Mouse (Mus musculus): ENCODE data around the gene Aox2.
A peak's percentile ranks its signal among the peaks of the same experiment; 100 is the strongest.
"Not testable (repeated sequence)": the region's sequence is repeated elsewhere in the genome, so short reads cannot be mapped to it uniquely, and the experiment has no call there.

Gene Aox2

GRCm38 (mm10) chr1:58346159-58346558 lies 68.0 kb downstream of the Aox2 start:
- no peak for DNase-seq (ENCODE audit: low read depth, low spot score)

- no peak for DNase-seq (ENCODE audit: low read depth, low spot score)
Observed at GRCm38 (mm10) chr1:58348712-58349111, 70.6 kb downstream of the Aox2 start.

- no peak for DNase-seq (ENCODE audit: low read depth, low spot score)
Observed at GRCm38 (mm10) chr1:58353238-58353893, 75.2 kb downstream of the Aox2 start.

- DNase-seq (ENCODE audit: low read depth, low spot score), result no peak
Observed at GRCm38 (mm10) chr1:58358958-58359901, 81.1 kb downstream of the Aox2 start.

GRCm38 (mm10) chr1:58362296-58362695 lies 84.2 kb downstream of the Aox2 start:
- DNase-seq (ENCODE audit: low read depth, low spot score), result no peak

GRCm38 (mm10) chr1:58364551-58364950 lies 86.4 kb downstream of the Aox2 start:
- DNase-seq (ENCODE audit: low read depth, low spot score), result no peak

GRCm38 (mm10) chr1:58365829-58366228 lies 87.7 kb downstream of the Aox2 start:
- no peak for DNase-seq (ENCODE audit: low read depth, low spot score)

- DNase-seq (ENCODE audit: low read depth, low spot score), result no peak
Observed at GRCm38 (mm10) chr1:58366737-58367471, 88.8 kb downstream of the Aox2 start.

- no peak for DNase-seq (ENCODE audit: low read depth, low spot score)
Observed at GRCm38 (mm10) chr1:58369716-58370115, 91.6 kb downstream of the Aox2 start.

GRCm38 (mm10) chr1:58374266-58374665 lies 96.1 kb downstream of the Aox2 start:
- DNase-seq (ENCODE audit: low read depth, low spot score), result not testable (repeated sequence)

GRCm38 (mm10) chr1:58375574-58376147 lies 97.5 kb downstream of the Aox2 start:
- DNase-seq (ENCODE audit: low read depth, low spot score), result no peak

GRCm38 (mm10) chr1:58382586-58383281 lies 104.6 kb downstream of the Aox2 start:
- no peak for DNase-seq (ENCODE audit: low read depth, low spot score)

- DNase-seq (ENCODE audit: low read depth, low spot score), result no peak
Observed at GRCm38 (mm10) chr1:58391421-58392267, 113.5 kb downstream of the Aox2 start.

GRCm38 (mm10) chr1:58392268-58392651 lies 114.1 kb downstream of the Aox2 start:
- peak; percentile 9 for DNase-seq (ENCODE audit: low read depth, low spot score)

- peak; percentile 84 for DNase-seq (ENCODE audit: low read depth, low spot score)
Observed at GRCm38 (mm10) chr1:58392652-58393283, 114.6 kb downstream of the Aox2 start, which contains the start of gene Bzw1. Bzw1 (plus strand) TSS chr1:58392898.

- no peak for DNase-seq (ENCODE audit: low read depth, low spot score)
Observed at GRCm38 (mm10) chr1:58393284-58394195, 115.4 kb downstream of the Aox2 start.

- no peak for DNase-seq (ENCODE audit: low read depth, low spot score)
Observed at GRCm38 (mm10) chr1:58395341-58395740, 117.2 kb downstream of the Aox2 start.

GRCm38 (mm10) chr1:58396179-58396578 lies 118.1 kb downstream of the Aox2 start:
- no peak for DNase-seq (ENCODE audit: low read depth, low spot score)

- DNase-seq (ENCODE audit: low read depth, low spot score), result no peak
Observed at GRCm38 (mm10) chr1:58397731-58398130, 119.6 kb downstream of the Aox2 start.

All from retina, adult 2 months (tissue).